Mouse (Mus musculus) MEL (cell line): ENCODE measurements around the gene Dennd4a. TPM values are rescaled to one million over a fixed set of nuclear protein-coding genes. Genes with fewer than 3 reads are reported as not detected.

ENCODE experiments used
- DNase-seq: peaks from one replicate; pipeline ENCODE4 v3.0.0; 2011; ENCODE audit warnings: low read depth, low spot score
- H3K27ac ChIP-seq: 2 replicates; pipeline ENCODE4 v1.5.1; 2012; ENCODE audit warnings: low read depth, mild to moderate bottlenecking, control low read depth, low read length, moderate library complexity; ENCODE audit not compliant: control insufficient read depth
- H3K27me3 ChIP-seq, 2 experiments: fragments of 150-350 bp in 1 of 2; sonication (generic) in 1 of 2; 2 replicates each; pipeline ENCODE4 v1.6.1; 2012; ENCODE audit warnings: low read length in 2 of 2, mild to moderate bottlenecking in 2 of 2, improper control_type of control experiment in 1 of 2, moderate library complexity in 1 of 2; ENCODE audit not compliant: insufficient read depth in 2 of 2, control insufficient read depth in 1 of 2
- H3K36me3 ChIP-seq, 2 experiments: 2 replicates each; pipeline ENCODE4 v1.6.1; 2012 to 2014; ENCODE audit warnings: low read length in 2 of 2, improper control_type of control experiment in 1 of 2, inconsistent platforms in 1 of 2, mild to moderate bottlenecking in 1 of 2; ENCODE audit not compliant: insufficient read depth in 2 of 2, control insufficient read depth in 1 of 2
- H3K4me1 ChIP-seq, 2 experiments: fragments of 150-350 bp in 1 of 2; sonication (generic) in 1 of 2; 2 replicates each; pipeline ENCODE4 v1.6.1; 2012; ENCODE audit warnings: low read length in 2 of 2, improper control_type of control experiment in 1 of 2, mild to moderate bottlenecking in 1 of 2; ENCODE audit not compliant: insufficient read depth in 2 of 2, control insufficient read depth in 1 of 2
- H3K4me3 ChIP-seq, 2 experiments: fragments of 150-350 bp in 1 of 2; sonication (generic) in 1 of 2; 2 replicates each; pipeline ENCODE4 v1.5.1; 2012; ENCODE audit warnings: low read depth in 2 of 2, low read length in 2 of 2, mild to moderate bottlenecking in 2 of 2, moderate library complexity in 2 of 2, control low read depth in 1 of 2, improper control_type of control experiment in 1 of 2; ENCODE audit not compliant: control insufficient read depth in 1 of 2, insufficient read depth in 1 of 2
- H3K79me2 ChIP-seq: 2 replicates; pipeline ENCODE4 v1.6.1; 2012; ENCODE audit warnings: mild to moderate bottlenecking, low read length, moderate library complexity; ENCODE audit not compliant: control insufficient read depth, poor library complexity, insufficient read depth
- H3K9ac ChIP-seq: 2 replicates; pipeline ENCODE4 v1.6.1; 2012; ENCODE audit warnings: low read depth, mild to moderate bottlenecking, control low read depth, low read length, moderate library complexity; ENCODE audit not compliant: control insufficient read depth, poor library complexity, severe bottlenecking
- H3K9me3 ChIP-seq: fragments of 150-350 bp; sonication (generic); replicated peaks from 2 replicates; pipeline ENCODE4 v1.6.1; 2012; ENCODE audit warnings: mild to moderate bottlenecking, low read length, improper control_type of control experiment, moderate library complexity; ENCODE audit not compliant: insufficient read depth
- CHD1 ChIP-seq: IDR thresholded peaks from 2 replicates; pipeline ENCODE4 v1.6.1; 2012; ENCODE audit warnings: low read depth, mild to moderate bottlenecking, inconsistent platforms, low read length, improper control_type of control experiment
- CHD2 ChIP-seq: IDR thresholded peaks from 2 replicates; pipeline ENCODE4 v1.6.1; 2011; ENCODE audit warnings: low read length, improper control_type of control experiment
- CTCF ChIP-seq, 3 experiments: IDR thresholded peaks in 2 of 3; conservative IDR thresholded peaks in 1 of 3; 2 replicates each; pipeline ENCODE4 v1.5.1; 2011 to 2012; ENCODE audit warnings: low read length in 3 of 3, low read depth in 2 of 3, mild to moderate bottlenecking in 2 of 3, improper control_type of control experiment in 1 of 3, inconsistent platforms in 1 of 3, mixed read lengths in 1 of 3, moderate library complexity in 1 of 3; ENCODE audit not compliant: control insufficient read depth in 1 of 3, insufficient read depth in 1 of 3, poor library complexity in 1 of 3, severe bottlenecking in 1 of 3
- ELF1 ChIP-seq: IDR thresholded peaks from 2 replicates; pipeline ENCODE4 v1.6.1; 2014; ENCODE audit warnings: low read depth, mild to moderate bottlenecking, inconsistent platforms, low read length, improper control_type of control experiment, moderate library complexity
- GABPA ChIP-seq: IDR thresholded peaks from 2 replicates; pipeline ENCODE4 v1.6.1; 2012; ENCODE audit warnings: low read depth, mild to moderate bottlenecking, inconsistent platforms, low read length, improper control_type of control experiment, moderate library complexity
- GATA1 ChIP-seq: IDR thresholded peaks from 2 replicates; pipeline ENCODE4 v1.6.1; 2011; ENCODE audit warnings: low read depth, low read length, improper control_type of control experiment
- HCFC1 ChIP-seq: IDR thresholded peaks from 2 replicates; pipeline ENCODE4 v1.6.1; 2012; ENCODE audit warnings: low read depth, mild to moderate bottlenecking, inconsistent platforms, low read length, improper control_type of control experiment, moderate library complexity
- KAT2A ChIP-seq: conservative IDR thresholded peaks from 2 replicates; pipeline ENCODE4 v1.6.1; 2012; ENCODE audit warnings: low read depth, low read length, improper control_type of control experiment, inconsistent platforms
- MAFK ChIP-seq: IDR thresholded peaks from 2 replicates; pipeline ENCODE4 v1.6.1; 2011; ENCODE audit warnings: low read depth, mild to moderate bottlenecking, low read length, improper control_type of control experiment, borderline replicate concordance
- MAZ ChIP-seq: IDR thresholded peaks from 2 replicates; pipeline ENCODE4 v1.6.1; 2012; ENCODE audit warnings: low read depth, mild to moderate bottlenecking, inconsistent platforms, low read length, improper control_type of control experiment
- MXI1 ChIP-seq: IDR thresholded peaks from 2 replicates; pipeline ENCODE4 v1.6.1; 2011; ENCODE audit warnings: mild to moderate bottlenecking, low read depth, low read length, improper control_type of control experiment
- MYB ChIP-seq: IDR thresholded peaks from 2 replicates; pipeline ENCODE4 v1.6.1; 2011; ENCODE audit warnings: mild to moderate bottlenecking, low read depth, low read length, improper control_type of control experiment
- NELFE ChIP-seq: IDR thresholded peaks from 2 replicates; pipeline ENCODE4 v1.6.1; 2011; ENCODE audit warnings: low read depth, low read length, improper control_type of control experiment
- POLR2A ChIP-seq, 2 experiments: IDR thresholded peaks; 2 replicates each; pipeline ENCODE4 v1.6.1; 2011 to 2012; ENCODE audit warnings: low read length in 2 of 2, mild to moderate bottlenecking in 2 of 2, control low read depth in 1 of 2, improper control_type of control experiment in 1 of 2, low read depth in 1 of 2, moderate library complexity in 1 of 2; ENCODE audit not compliant: control insufficient read depth in 1 of 2, insufficient read depth in 1 of 2, poor library complexity in 1 of 2
- POLR2AphosphoS5 ChIP-seq: IDR thresholded peaks from 2 replicates; pipeline ENCODE4 v1.6.1; 2012; ENCODE audit warnings: low read depth, borderline replicate concordance, mild to moderate bottlenecking, inconsistent platforms, low read length, moderate library complexity, mixed read lengths
- RAD21 ChIP-seq: IDR thresholded peaks from 2 replicates; pipeline ENCODE4 v1.6.1; 2011; ENCODE audit warnings: mild to moderate bottlenecking, low read depth, low read length, improper control_type of control experiment
- SIN3A ChIP-seq: IDR thresholded peaks from 2 replicates; pipeline ENCODE4 v1.6.1; 2012; ENCODE audit warnings: low read length, improper control_type of control experiment, inconsistent platforms
- TBP ChIP-seq: IDR thresholded peaks from 2 replicates; pipeline ENCODE4 v1.8.0; 2011; ENCODE audit warnings: low read depth, low read length, improper control_type of control experiment
- TCF12 ChIP-seq: IDR thresholded peaks from 2 replicates; pipeline ENCODE4 v1.6.1; 2014; ENCODE audit warnings: low read depth, mild to moderate bottlenecking, inconsistent platforms, low read length, improper control_type of control experiment, moderate library complexity
- USF1 ChIP-seq: IDR thresholded peaks from 2 replicates; pipeline ENCODE4 v1.6.1; 2014; ENCODE audit warnings: low read depth, mild to moderate bottlenecking, inconsistent platforms, low read length, improper control_type of control experiment, moderate library complexity
- USF2 ChIP-seq, 2 experiments: IDR thresholded peaks; 2 replicates each; pipeline ENCODE4 v1.6.1; 2011 to 2012; ENCODE audit warnings: improper control_type of control experiment in 2 of 2, low read length in 2 of 2, borderline replicate concordance in 1 of 2, inconsistent platforms in 1 of 2, low read depth in 1 of 2, mild to moderate bottlenecking in 1 of 2; ENCODE audit not compliant: insufficient read depth in 1 of 2
- ZKSCAN1 ChIP-seq: IDR thresholded peaks from 2 replicates; pipeline ENCODE4 v1.6.1; 2012; ENCODE audit warnings: low read depth, mild to moderate bottlenecking, inconsistent platforms, low read length, improper control_type of control experiment, moderate library complexity
- ZMIZ1 ChIP-seq: IDR thresholded peaks from 2 replicates; pipeline ENCODE4 v1.6.1; 2012; ENCODE audit warnings: low read depth, mild to moderate bottlenecking, inconsistent platforms, low read length, improper control_type of control experiment, moderate library complexity
- ZNF384 ChIP-seq: IDR thresholded peaks from 2 replicates; pipeline ENCODE4 v1.6.1; 2012; ENCODE audit warnings: low read depth, mild to moderate bottlenecking, inconsistent platforms, low read length, improper control_type of control experiment
- polyA plus RNA-seq, 2 experiments: library from polyadenylated mRNA; stranded (reverse) in 1 of 2; unstranded in 1 of 2; fragments of >175 nt in 1 of 2; fragments of >200 nt in 1 of 2; gene quantifications; 2 replicates each; pipeline versions ENCODE4 v1.2.1 to v1.2.4; 2012; ENCODE audit warnings: low replicate concordance in 2 of 2, low read depth in 1 of 2; ENCODE audit not compliant: insufficient read length in 2 of 2, insufficient read depth in 1 of 2, missing spikeins in 1 of 2
- total RNA-seq: library from RNA; depleted of rRNA; stranded (reverse); fragments of 300-350 nt; gene quantifications from 2 replicates; pipeline ENCODE4 v1.2.3, GENCODE M21; 2012

Dennd4a gene
- total and polyA plus RNA-seq, 3 experiments = 7.7 to 74.8 (median 24.9) TPM

DNA sequence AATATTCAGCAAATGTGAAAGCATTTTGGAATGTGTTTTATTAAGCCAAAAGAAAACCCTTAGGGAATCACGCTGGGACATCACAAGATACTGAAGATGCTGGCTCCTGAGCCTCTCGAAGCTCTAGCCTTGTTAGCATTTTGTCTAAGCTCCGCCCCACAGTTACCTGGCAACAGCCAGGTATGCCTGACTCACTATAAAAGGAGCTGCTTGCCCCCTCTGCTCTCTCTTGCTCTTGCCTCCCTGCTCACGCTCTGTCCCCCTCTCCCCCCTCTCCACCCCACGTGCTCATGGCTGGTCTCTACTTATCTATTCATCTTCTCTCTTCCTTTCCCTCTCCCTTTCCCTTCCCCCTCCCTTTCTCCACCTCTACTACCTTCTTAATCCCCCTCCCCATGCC is 140.9 kb downstream of the Dennd4a start:
- Histone ChIP-seq H3K9me3 (no peaks in the 10 kb centered on the region), H3K27ac (no peak overlapping the region), H3K9ac (no peak overlapping the region), H3K27me3 (peaks cover 0 to 2% of the 10 kb centered on the region in 2 experiments; a peak in 1 of 4 replicates), H3K4me3 (no peak overlapping the region), H3K36me3 (peaks cover 0 to 5% of the 10 kb centered on the region in 2 experiments; a peak in 2 of 4 replicates), H3K79me2 (no peaks in the 10 kb centered on the region), H3K4me1 (peaks cover 0 to 7% of the 10 kb centered on the region in 2 experiments; a peak in 1 of 4 replicates)
- DNase-seq = no peak
- TF ChIP-seq ZNF384 (no peak), MXI1 (no peak), USF1 (peak; percentile 39; the same call in 1 of the 2 replicates), CHD2 (no peak)

DNA sequence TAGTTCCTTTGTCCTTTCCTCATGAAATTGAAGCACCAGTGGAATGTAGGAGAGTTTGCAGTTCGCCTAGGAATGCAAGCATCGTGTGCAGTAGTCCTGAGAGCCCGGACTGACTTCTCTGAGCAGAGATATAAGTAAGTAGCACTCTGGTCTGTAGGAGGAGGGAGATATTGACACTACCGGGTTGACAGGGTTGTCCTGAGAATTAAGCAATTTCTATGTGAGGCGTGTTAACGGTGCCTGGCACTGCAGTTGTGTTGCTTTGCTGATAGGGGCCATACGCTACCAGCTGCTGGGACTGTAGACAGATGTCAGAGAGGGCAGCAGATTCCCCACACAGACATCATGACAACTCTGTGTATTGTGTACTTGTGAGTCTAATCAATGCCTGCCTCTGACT is 142.1 kb downstream of the Dennd4a start:
- Histone ChIP-seq H3K4me3 (no peak overlapping the region), H3K9me3 (no peaks in the 10 kb centered on the region), H3K79me2 (no peaks in the 10 kb centered on the region), H3K27me3 (peaks cover 0 to 2% of the 10 kb centered on the region in 2 experiments; a peak in 1 of 4 replicates), H3K9ac (no peak overlapping the region), H3K4me1 (peaks cover 0 to 9% of the 10 kb centered on the region in 2 experiments; a peak in 1 of 4 replicates), H3K36me3 (peaks cover 0 to 6% of the 10 kb centered on the region in 2 experiments; a peak in 2 of 4 replicates), H3K27ac (no peak overlapping the region)
- no peak for DNase-seq
- TF ChIP-seq KAT2A (no peak), RAD21 (no peak), TCF12 (no peak), ZKSCAN1 (no peak), GABPA (no peak), NELFE (no peak), MAFK (no peak), SIN3A (no peak)

DNA sequence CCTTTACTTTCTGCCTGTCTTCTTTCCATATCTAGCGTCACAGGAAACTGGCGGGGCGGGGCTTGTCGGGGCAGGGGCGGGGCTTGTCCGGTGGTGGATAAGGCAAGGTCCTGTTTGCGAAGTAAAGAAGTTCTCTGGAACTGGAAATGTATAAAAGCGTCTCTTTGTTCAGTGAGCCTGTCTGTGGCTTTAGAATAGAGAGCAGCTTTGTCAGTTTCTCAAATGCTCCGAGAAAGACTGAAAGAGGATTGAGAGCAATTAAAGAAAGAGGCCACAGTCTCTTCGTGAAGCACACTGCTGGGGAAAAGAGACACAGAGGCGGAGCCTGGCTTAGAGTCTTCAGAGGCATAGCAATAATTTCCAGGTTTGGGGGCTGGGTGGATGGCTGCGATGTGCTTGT is 145.2 kb downstream of the Dennd4a start:
- peaks cover 0 to 10% of the 10 kb centered on the region in 2 experiments; a peak in 2 of 4 replicates for H3K36me3 ChIP-seq
- H3K4me1 ChIP-seq = peaks cover 0 to 13% of the 10 kb centered on the region in 2 experiments; a peak in 1 of 4 replicates
- peaks cover 2% of the 10 kb centered on the region; the same call in 1 of the 2 replicates for H3K79me2 ChIP-seq
- peak overlapping the region; percentile 68 to 75 for H3K4me3 ChIP-seq
- no peaks in the 10 kb centered on the region for H3K9me3 ChIP-seq
- H3K27me3 ChIP-seq = no peaks in the 10 kb centered on the region
- H3K9ac ChIP-seq = peak overlapping the region; percentile 89
- peak; percentile 87 for DNase-seq
- H3K27ac ChIP-seq = peak overlapping the region; percentile 98
- TF ChIP-seq CHD2 (no peak), USF2 (IDR thresholded peaks at IDR 0.05; ENCODE audit: borderline replicate concordance in 1 of 2, insufficient read depth in 1 of 2, low read depth in 1 of 2, low read length in 2 of 2) (no peak), MXI1 (no peak), GATA1 (peak; percentile 43), ZMIZ1 (0 out of 2 replicates have a peak, but pooled peaks have one; percentile 10), GABPA (no peak), POLR2AphosphoS5 (no peak), ELF1 (no peak), HCFC1 (peak; percentile 53; the same call in 1 of the 2 replicates), ZNF384 (no peak; the same call in 1 of the 2 replicates), MAZ (no peak), MYB (no peak), POLR2A (IDR thresholded peaks at IDR 0.05; ENCODE audit: control insufficient read depth in 1 of 2, insufficient read depth in 1 of 2, low read depth in 1 of 2, low read length in 2 of 2, poor library complexity in 1 of 2) (peak in 1 of 2 experiments; percentile 62; a peak in 2 of 4 replicates), CTCF (IDR thresholded peaks at IDR 0.05 in 2 of 3, conservative IDR thresholded peaks at IDR 0.05 in 1 of 3; ENCODE audit: control insufficient read depth in 1 of 3, insufficient read depth in 1 of 3, low read depth in 2 of 3, low read length in 3 of 3, poor library complexity in 1 of 3, severe bottlenecking in 1 of 3) (no peak), CHD1 (no peak), NELFE (peak; percentile 35), USF1 (no peak), ZKSCAN1 (no peak), MAFK (no peak), TBP (peak; percentile 58; the same call in 1 of the 2 replicates)
